Mouse (Mus musculus): Measurements from ENCODE around the gene Zfp507.

Gene Zfp507

DNA sequence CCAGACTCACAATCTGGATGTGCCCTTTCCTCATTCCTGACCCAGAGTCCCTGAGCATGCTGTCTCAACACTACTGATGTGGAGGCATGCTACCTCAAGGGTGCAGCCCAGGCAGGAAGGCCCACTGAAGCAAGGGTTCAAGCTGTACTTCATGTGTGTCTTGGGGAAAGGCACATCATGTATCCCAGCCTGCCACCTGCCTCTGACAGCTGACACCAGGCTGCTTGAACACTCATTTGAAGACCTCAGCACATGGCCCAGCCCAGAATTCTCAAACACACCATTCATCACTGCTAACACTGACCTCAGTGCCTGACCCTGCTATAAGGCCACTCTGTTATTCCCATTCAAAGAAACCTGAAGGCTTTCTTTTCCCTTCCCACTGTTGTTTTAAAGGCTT lies 20.6 kb downstream of the Zfp507 start:
- DNase-seq (ENCODE audit: low spot score in 2 of 2): no peak

DNA sequence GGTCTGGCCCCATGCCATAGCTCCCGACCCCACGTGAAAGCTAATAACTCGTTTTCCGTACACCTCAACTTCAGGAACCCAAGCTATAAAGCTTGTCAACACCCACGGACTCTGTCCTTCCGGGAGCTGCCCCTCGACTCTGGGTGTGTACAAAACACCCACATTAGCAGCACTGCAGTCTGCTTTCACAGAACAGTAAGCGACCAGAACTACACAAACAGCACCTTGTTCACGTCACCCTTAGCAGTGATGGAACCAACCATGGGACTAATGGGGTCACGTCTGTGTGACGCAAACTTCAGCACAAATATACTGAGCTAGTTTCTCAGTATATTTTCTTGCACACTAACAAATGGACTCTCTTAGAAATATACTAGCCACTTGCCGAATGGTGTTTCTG lies 28.7 kb downstream of the Zfp507 start:
- no peak for DNase-seq (ENCODE audit: low spot score in 2 of 2)

DNA sequence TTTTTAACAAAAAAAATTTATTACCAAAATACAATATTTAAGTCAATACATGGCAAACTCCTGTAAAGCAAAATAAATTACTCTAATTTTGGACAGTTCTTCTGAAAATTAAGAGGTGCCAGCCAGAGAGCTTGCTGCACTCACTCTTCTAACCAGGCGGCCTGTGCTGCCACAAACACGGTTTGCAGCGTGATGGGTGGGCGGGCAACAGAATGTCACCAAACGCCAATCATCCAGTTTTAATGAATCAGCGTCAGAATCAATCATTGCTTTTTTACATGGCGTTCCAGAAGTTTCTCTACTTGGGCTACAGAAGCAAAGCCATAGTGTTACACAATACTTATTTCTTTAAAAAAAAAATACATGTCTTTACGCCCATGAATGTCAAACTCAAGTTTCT lies 30.5 kb downstream of the Zfp507 start:
- no peak for DNase-seq (ENCODE audit: low spot score in 2 of 2)

GRCm38 (mm10) chr7:35771106-35771505 lies 31.7 kb downstream of the Zfp507 start:
- no peak for DNase-seq (ENCODE audit: low spot score in 2 of 2)

GRCm38 (mm10) chr7:35770122-35770521 lies 32.7 kb downstream of the Zfp507 start:
- DNase-seq (ENCODE audit: low spot score in 2 of 2): no peak

DNA sequence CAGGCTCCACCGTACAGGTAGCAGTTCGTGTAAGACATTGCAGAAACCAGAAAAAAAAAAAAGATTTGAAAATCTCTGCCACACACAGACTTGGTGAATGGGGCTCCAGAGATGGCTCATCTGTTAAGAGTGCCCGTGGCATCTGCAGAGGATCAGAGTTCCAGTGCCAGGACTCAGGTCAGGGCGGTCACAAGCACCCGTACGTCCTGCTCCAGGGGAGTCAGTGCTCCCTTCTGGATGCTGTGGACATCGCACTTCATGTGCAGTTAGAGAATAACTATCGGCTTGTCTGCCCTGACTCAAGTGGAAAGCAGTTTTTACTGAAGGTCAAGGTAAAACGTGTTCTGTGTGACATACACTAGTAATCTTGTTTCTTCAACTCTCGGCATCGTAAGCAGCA lies 38.3 kb downstream of the Zfp507 start:
- no peak for DNase-seq (ENCODE audit: low spot score in 2 of 2)

DNA sequence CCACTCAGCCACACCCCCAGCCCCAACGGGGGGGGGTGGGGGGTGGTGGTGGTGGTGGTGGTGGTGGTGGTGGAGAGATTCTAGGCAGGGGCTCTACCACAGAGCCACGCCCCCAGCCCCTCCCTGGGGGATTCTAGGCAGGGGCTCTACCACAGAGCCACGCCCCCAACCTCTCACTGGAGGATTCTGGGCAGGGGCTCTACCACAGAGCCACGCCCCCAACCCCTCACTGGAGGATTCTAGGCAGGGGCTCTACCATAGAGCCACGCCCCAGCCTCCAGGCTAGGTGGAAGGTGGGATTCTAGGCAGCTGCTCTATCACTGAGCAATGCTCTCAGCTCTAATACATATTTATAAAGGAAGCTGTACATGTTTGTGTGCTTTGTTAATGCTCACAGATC lies 41.0 kb downstream of the Zfp507 start:
- DNase-seq (ENCODE audit: low spot score in 2 of 2): no peak

DNA sequence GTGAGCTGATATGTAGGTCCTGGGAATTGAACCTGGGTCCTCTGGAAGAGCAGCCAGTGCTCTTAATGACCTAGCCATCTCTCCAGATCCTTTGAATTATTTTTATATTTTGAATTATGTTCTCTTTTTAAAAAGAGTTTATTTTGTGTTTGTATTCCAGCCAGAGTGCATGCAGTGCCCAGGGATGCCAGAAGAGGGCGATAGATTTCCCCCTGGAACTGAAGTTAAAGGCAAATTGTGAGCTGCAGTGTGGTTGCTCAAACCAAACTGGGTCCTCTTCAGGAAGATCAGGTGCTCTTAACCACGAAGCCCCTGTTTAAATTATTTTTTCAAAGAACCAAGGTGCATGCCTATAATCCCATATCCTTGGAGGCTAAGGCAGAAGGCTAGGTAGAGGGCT lies 43.2 kb downstream of the Zfp507 start:
- DNase-seq (ENCODE audit: low spot score in 2 of 2): no peak

DNA sequence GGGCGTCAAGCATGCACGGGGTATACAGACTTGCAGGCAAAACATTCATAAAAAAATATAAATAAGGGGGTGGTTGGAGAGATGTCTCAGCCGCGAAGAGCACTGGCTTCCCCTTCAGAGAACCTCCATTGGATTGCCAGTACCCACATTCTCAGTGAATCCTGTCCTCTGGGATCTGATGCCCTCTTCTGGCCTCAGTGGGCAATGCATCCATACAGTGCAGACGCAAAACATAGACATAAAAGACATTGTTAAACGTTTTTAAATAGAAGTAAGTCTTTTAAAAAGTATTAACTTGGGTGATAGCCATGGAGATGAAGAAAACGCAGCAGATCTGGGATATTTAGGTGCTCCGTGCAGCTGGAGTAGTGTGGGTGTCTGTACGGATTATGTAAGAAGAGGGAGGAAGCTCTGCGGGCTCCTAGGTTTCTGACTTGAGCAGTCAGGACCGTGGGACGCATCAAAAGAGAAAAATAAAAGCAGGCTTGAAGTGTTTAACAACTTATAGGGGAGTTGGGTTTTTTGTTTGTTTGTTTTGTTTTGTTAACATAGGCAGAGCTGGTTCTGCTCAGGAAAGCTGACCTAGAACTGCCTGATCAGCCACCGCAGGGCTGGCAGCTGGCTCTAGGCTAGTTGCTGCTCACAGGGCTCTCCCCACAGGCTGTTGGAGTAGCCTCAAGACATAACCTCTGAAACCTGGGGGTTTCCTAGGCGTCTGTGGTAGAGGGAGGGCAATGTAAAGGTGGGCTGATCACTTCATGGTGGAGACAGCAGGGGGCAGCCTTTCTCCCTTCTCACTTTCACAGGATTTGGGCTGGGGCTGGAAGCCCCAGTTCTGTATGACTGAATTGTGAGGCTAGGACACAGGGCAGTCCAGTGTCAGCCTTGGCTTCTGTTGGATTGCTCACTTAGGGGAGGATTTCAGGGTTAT lies 46.0 kb downstream of the Zfp507 start:
- no peak for DNase-seq (ENCODE audit: low spot score in 2 of 2)

DNA sequence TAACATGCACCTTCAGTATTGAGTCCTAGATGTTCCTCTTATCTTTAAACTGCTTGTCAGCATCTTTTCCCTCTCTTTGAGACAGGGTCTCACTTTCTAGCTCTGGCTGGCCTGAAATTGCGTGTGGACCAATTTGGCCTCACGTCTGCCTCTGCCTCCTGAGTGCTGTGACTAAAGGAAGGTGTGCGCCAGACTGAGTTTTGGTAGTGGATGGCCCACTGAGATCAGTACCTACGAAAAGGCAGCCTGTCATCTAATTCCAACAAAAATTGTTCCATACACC lies 48.0 kb downstream of the Zfp507 start:
- no peak for DNase-seq (ENCODE audit: low spot score in 2 of 2)

DNA sequence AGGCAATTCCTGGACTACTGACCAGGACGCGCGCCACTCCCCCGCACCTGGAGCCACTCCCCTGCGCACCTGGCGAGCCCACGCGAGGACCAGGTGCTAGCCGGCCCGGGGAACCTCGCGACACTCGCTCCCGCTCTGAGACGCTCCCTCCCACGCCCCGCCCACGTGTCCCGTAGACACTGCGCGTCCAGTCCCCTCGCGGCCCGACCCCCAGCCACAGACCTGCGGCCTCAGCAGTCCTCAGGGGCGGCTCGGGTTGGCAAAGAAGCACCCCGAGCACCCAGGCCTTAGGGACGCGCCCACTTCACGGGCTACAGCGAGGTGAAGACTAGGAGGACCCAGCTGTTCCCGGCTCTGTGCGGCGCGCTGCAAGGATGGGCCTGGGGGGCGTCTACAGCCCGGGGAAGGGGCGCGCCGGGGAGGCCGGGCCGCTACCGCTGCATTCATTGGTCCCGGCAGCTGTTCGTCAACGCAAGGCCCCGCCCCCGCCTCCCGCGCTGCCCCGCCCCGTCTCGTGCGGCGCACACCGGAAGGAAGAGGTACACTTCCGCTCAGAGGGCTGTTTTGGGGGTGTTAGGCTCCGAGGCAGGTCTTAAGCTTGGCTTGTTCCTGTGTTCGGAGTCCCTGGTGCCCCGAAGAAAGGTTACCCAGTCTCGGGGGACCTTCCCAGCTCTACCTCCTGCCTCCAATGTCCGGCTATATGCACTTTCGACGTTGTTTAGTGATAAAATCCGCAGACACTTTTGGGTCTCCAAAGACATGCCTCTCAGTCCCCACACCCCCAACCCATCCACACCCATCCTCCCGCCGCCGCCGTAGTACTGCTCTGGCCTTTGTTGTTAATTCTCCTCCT lies 48.5 kb downstream of the Zfp507 start, which contains the start of gene Dpy19l3:
Gene Dpy19l3 (minus strand): TSS at position 422 of the 853 bp plus-strand sequence.
- DNase-seq (ENCODE audit: low spot score in 2 of 2): peak; percentile 96 to 97

- no peak for DNase-seq (ENCODE audit: low spot score in 2 of 2)
These were observed 49.3 kb downstream of the Zfp507 start for GRCm38 (mm10) chr7:35753319-35754032.

GRCm38 (mm10) chr7:35750873-35751272 lies 51.9 kb downstream of the Zfp507 start:
- no peak for DNase-seq (ENCODE audit: low spot score in 2 of 2)

- no peak for DNase-seq (ENCODE audit: low spot score in 2 of 2)
These were observed 55.3 kb downstream of the Zfp507 start for GRCm38 (mm10) chr7:35747397-35747964.

GRCm38 (mm10) chr7:35746686-35747396 lies 56.0 kb downstream of the Zfp507 start:
- no peak for DNase-seq (ENCODE audit: low spot score in 2 of 2)

DNA sequence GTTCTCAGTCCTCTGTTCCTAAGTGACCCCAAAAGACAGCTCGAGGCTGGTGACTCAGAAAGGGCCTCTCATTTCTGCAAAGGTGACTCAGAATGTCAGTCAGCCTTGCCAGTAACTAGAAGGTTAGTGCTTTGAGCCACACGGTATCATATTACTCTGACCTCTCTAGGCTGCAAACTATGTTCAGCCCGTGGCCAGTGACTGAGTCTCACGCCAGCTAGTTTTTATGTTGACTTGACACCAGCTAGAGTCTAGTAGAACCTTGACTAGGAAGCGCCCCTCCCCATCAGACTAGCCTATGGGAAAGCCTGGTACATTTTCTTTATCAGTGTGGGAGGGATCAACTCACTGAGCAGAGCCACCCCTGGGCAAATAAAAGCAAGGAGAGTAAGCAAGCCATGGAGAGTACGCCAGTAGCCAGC lies 57.5 kb downstream of the Zfp507 start:
- no peak for DNase-seq (ENCODE audit: low spot score in 2 of 2)

GRCm38 (mm10) chr7:35744771-35745170 lies 58.0 kb downstream of the Zfp507 start:
- DNase-seq (ENCODE audit: low spot score in 2 of 2): no peak

- DNase-seq (ENCODE audit: low spot score in 2 of 2): no peak
These were observed 60.5 kb downstream of the Zfp507 start for GRCm38 (mm10) chr7:35742310-35742709.

- DNase-seq (ENCODE audit: low spot score in 2 of 2): no peak
These were observed 60.9 kb downstream of the Zfp507 start for GRCm38 (mm10) chr7:35741858-35742257.

GRCm38 (mm10) chr7:35740489-35741230 lies 62.1 kb downstream of the Zfp507 start:
- peak; percentile 49 to 72 for DNase-seq (ENCODE audit: low spot score in 2 of 2)
